Mouse (Mus musculus) limb, embryonic 10.5 days (tissue): Measurements from ENCODE around the gene Cables2. TPM values are rescaled to one million over a fixed set of nuclear protein-coding genes. Genes with fewer than 3 reads are reported as not detected.
A peak's percentile ranks its signal among the peaks of the same experiment; 100 is the strongest.

Experiments used
- DNase-seq: peaks from one replicate; pipeline ENCODE4 v3.0.0-alpha.2; 2017; ENCODE audit warnings: low spot score
- H3K27ac ChIP-seq: fragments of 300-500 bp; sonication (generic); 2 replicates; pipeline ENCODE4 v1.5.1; 2016; ENCODE audit warnings: mild to moderate bottlenecking
- H3K27me3 ChIP-seq: fragments of 300-500 bp; sonication (generic); 2 replicates; pipeline ENCODE4 v1.6.1; 2016; ENCODE audit warnings: low read depth, mild to moderate bottlenecking; ENCODE audit not compliant: poor library complexity, severe bottlenecking
- H3K36me3 ChIP-seq: fragments of 300-500 bp; sonication (generic); 2 replicates; pipeline ENCODE4 v1.6.1; 2016; ENCODE audit warnings: mild to moderate bottlenecking, moderate library complexity
- H3K4me1 ChIP-seq: fragments of 300-500 bp; sonication (generic); 2 replicates; pipeline ENCODE4 v1.6.1; 2016
- H3K4me3 ChIP-seq: fragments of 300-500 bp; sonication (generic); 2 replicates; pipeline ENCODE4 v1.5.1; 2016; ENCODE audit warnings: mild to moderate bottlenecking, moderate library complexity
- H3K9me3 ChIP-seq: fragments of 300-500 bp; sonication (generic); replicated peaks from 2 replicates; pipeline ENCODE4 v1.6.1; 2016; ENCODE audit warnings: mild to moderate bottlenecking
- WGBS: fragments of 180-500 bp; shearing (Covaris S2); methylation state at CpG from one replicate; pipeline ENCODE4 v1.1.7; 2016; 5-methylcytosine and 5-hydroxymethylcytosine counted together
- microRNA-seq: library from miRNA; unstranded; fragments of <30 nt; microRNA quantifications from one replicate; pipeline ENCODE4, GENCODE M21; 2017
- polyA plus RNA-seq: library from polyadenylated mRNA; unstranded; fragments of >200 nt; fragmentation: Nextera tagmentation; extraction: Ambion mirVana; gene quantifications from 2 replicates; pipeline ENCODE4 v1.2.1, GENCODE M21; 2016

Cables2 gene
- polyA plus RNA-seq, 1 experiment from 2014 or later: 16.4 TPM

DNA sequence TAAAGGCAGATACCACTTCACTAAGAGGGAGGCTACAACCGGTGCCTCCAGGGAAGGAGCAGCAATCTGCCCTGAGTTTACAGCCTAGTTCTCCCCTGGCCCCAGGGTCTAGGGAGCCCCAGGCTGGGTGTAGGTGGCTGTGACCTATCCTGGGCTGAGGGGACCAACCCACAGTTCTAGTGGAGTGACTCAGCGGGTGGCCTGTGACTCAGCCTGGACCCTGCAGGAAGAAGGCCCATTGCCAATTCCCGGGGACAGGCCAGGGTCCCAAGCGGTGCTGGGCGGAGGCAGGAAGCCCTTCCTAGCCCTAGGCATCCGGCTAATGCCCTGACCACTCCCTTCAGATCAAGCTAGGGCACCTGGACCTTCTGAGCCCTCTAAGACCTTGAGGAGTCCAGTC is 57.3 kb downstream of the Cables2 start:
- Histone ChIP-seq H3K4me1 (peaks cover 54% of the 10 kb centered on the region), H3K4me3 (no peak overlapping the region), H3K27me3 (no peaks in the 10 kb centered on the region), H3K9me3 (no peaks in the 10 kb centered on the region), H3K36me3 (no peaks in the 10 kb centered on the region), H3K27ac (peak overlapping the region; percentile 22; the same call in 1 of the 2 replicates)
- 80% methylated on average over 6 of the region's 6 CpGs for WGBS
- no peak for DNase-seq

DNA sequence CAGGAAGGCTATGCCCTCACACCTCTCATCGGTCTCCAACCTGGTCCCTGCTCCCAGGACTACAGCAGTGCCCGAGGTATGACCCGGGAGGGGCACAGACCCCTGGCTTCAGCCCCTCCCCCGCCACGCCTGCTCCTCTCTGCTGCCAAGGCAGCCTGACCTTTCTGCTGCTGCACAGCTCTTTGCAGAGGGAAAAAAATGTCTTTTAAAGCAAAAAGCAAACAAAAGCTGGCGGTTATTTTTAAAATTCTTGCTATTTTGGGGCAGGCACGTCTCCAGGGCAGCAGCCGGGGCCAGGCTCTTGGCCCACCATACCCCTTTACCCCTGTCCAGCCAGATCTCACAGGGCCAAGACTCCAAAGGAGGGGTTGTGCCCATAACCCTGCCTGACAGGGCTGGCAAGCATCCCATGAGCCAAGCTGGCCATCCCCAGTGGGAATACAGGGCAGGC is 58.3 kb downstream of the Cables2 start:
- Histone ChIP-seq H3K27me3 (no peaks in the 10 kb centered on the region), H3K36me3 (no peaks in the 10 kb centered on the region), H3K4me3 (no peak overlapping the region), H3K4me1 (peaks cover 51% of the 10 kb centered on the region), H3K9me3 (no peaks in the 10 kb centered on the region), H3K27ac (peak overlapping the region; percentile 38)
- no peak for DNase-seq
- WGBS: 81% methylated on average over 8 of the region's 8 CpGs

DNA sequence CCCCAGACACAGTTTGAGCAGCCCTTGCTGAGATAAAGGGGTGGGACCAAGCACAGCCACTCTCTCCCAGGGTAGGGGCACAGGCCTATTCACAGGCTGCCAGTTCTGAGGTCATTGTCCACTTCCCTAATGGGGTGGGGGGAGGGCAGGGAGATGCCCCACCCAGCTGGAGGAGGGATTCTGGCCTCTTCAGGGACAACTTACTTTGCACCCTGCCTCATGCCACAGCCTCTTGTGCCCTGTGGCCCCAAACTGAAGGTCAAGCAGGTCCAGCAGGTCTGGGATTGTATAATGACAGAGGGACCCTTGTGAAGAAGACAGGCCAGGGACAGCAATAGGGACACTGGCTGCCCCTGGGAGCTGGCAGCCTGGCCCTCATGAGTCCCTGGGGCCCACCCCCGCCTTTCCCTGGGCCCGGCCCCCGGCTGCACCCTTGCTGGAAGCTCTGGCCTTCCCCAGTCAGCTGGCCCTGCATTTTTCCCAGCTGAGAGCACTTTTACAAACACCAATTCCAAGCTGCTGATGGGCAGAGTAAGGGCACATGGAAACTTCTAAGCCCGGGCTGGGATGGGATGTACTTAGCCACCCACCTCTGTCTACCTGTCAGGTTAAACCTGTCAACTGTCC is 58.8 kb downstream of the Cables2 start:
- H3K27me3 ChIP-seq: no peaks in the 10 kb centered on the region
- 92% methylated on average over 4 of the region's 4 CpGs for WGBS
- H3K4me1 ChIP-seq: peaks cover 46% of the 10 kb centered on the region
- H3K36me3 ChIP-seq: no peaks in the 10 kb centered on the region
- peak overlapping the region; percentile 38 for H3K27ac ChIP-seq
- DNase-seq: no peak
- H3K4me3 ChIP-seq: no peak overlapping the region
- H3K9me3 ChIP-seq: no peaks in the 10 kb centered on the region

DNA sequence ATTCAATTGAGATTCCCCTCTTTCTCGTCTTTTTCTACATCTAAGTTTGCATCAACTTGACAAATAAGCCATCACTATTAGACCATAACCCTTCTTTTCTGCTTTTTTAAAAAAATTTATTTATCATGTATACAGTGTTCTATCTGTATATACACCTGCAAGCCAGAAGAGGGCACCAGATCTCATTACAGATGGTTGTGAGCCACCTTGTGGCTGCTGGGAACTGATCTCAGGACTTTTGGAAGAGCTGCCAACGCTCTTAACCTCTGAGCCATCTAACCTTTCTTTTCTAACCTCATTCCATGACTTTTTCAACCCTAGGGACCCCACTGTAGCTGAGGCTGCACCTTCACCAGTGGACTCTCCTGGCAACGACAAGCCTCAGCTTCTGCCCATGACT is 61.0 kb downstream of the Cables2 start:
- Histone ChIP-seq H3K36me3 (no peaks in the 10 kb centered on the region), H3K4me1 (peaks cover 29% of the 10 kb centered on the region), H3K27ac (no peak overlapping the region), H3K27me3 (no peaks in the 10 kb centered on the region), H3K9me3 (no peaks in the 10 kb centered on the region), H3K4me3 (no peak overlapping the region)
- DNase-seq: no peak
- 93% methylated on average over 3 of the region's 3 CpGs for WGBS

DNA sequence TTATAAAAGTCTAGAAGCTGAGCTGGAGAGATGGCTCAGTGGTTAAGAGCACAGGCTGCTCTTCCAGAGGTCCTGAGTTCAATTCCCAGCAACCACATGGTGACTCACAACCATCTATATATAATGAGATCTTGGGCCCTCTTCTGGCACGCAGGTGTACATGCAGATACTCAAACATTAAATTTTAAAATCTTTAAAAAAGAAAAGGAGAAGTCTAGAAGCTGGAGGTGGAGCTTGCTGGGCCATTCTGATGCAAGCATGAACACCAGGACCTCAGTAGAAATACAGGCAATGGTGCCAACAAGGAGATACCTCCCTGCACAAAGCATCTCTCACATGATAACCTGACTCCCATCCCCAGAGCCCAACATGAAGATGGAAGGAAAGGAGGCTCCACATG is 64.3 kb downstream of the Cables2 start:
- no peak overlapping the region for H3K4me3 ChIP-seq

More for the DNA sequence above, 64.3 kb downstream of the Cables2 start:
- no peak overlapping the region for H3K27ac ChIP-seq
- H3K27me3 ChIP-seq: no peaks in the 10 kb centered on the region
- no peak for DNase-seq
- H3K9me3 ChIP-seq: no peaks in the 10 kb centered on the region
- 88% methylated on average over 1 of the region's 1 CpGs for WGBS
- H3K4me1 ChIP-seq: peaks cover 11% of the 10 kb centered on the region; the same call in 1 of the 2 replicates
- H3K36me3 ChIP-seq: 0 out of 2 replicates have a peak, but pooled peaks cover 2% of the 10 kb centered on the region

Small RNA genes lying within 50 kb of the gene (microRNA-seq; reads per million reads assigned to microRNA genes)
- gene Mir3091: 1.2 reads per million

Other genes starting within 250 kb of the Cables2 start
- gene Lsm14b, start 248.5 kb downstream of the Cables2 start, polyA plus RNA-seq: 8.1 and 9.1 TPM in 2 replicates
- 868 and 947 TPM in 2 replicates for gene Psma7, start 231.1 kb downstream of the Cables2 start, polyA plus RNA-seq
- 5.8 and 7.4 TPM in 2 replicates for gene Ss18l1, start 231.0 kb downstream of the Cables2 start, polyA plus RNA-seq
- 32.1 and 33.1 TPM in 2 replicates for gene Mtg2, start 202.9 kb downstream of the Cables2 start, polyA plus RNA-seq
- gene Hrh3, start 169.0 kb downstream of the Cables2 start, polyA plus RNA-seq: not detected in 2 replicates
- gene Osbpl2, start 154.2 kb downstream of the Cables2 start, polyA plus RNA-seq: 18.5 and 25.6 TPM in 2 replicates
- 264 and 295 TPM in 2 replicates for gene Adrm1, start 102.0 kb downstream of the Cables2 start, polyA plus RNA-seq
- 18.1 and 18.2 TPM in 2 replicates for gene Lama5, start 47.6 kb downstream of the Cables2 start, polyA plus RNA-seq
- 530 and 637 TPM in 2 replicates for gene Rps21, start 16.1 kb downstream of the Cables2 start, polyA plus RNA-seq
- gene Rbbp8nl, start 16.4 kb upstream of the Cables2 start, polyA plus RNA-seq: 0.50 and 0.78 TPM in 2 replicates
- 0.83 and 2.8 TPM in 2 replicates for gene Gata5, start 61.2 kb upstream of the Cables2 start, polyA plus RNA-seq
- 0.41 and 1.8 TPM in 2 replicates for gene Slco4a1, start 182.7 kb upstream of the Cables2 start, polyA plus RNA-seq
- gene Ntsr1, start 226.5 kb upstream of the Cables2 start, polyA plus RNA-seq: 0.11 and 0.28 TPM in 2 replicates